Mouse (Mus musculus): ENCODE measurements around the gene Hnrnpc. TPM values are rescaled to one million over a fixed set of nuclear protein-coding genes. Genes with fewer than 3 reads are reported as not detected.

Hnrnpc gene
- polyA plus RNA-seq (2015; fragmentation: Nextera tagmentation; extraction: Ambion mirVana): 124 and 129 TPM in 2 replicates

DNA sequence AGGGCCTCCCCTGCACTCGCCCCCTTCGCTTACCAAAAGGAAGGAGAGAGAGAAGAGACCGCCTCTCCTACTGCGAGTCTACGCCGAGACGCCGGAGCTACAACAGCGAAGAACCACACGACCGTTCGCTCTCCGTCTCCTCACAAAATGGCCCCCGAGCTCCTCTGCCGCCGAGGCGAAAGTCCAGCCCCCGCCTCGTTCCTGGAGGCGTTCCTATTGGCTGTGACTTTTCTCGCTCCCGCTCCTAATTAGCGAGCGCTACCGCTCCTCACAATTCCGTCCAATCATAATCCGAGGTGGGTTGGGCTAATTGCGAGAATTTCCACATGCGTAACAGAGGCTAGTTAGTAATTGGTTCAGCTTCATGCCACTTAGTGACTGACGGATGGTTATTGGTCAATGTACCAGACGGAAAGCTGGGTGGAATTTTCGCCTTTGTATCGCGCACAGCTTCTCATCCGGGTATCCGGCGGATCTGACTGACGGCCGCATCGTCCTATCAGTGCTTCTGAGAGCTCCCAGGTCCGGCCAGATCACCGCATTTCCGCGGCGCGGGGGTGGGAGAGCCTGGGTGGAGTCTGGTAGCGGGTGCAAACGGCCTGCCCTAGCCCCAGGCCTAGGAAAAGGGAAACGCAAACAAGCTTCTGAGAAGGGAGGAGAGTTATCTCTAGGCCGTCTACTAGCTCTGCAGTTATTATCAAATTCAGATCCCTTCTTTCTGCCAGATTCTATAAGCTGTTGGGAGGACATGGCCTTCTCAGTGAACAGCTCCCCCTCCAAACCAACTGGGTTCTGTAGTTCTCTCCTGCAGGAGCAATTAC is at the start of gene Hnrnpc:
Gene Hnrnpc (minus strand): TSS at position 173 of the 821 bp plus-strand sequence.
- Histone ChIP-seq H3K4me2 (ENCODE audit: low read depth, low read length) (peak within 1 kb of the TSS; percentile 85), H3K36me3 (replicated peaks; ENCODE audit: insufficient read depth, low read length) (peaks cover 11% of the 10 kb centered on the region), H3K4me3 (ENCODE audit: low read depth, low read length) (peak within 1 kb of the TSS; percentile 91), H3K4me1 (ENCODE audit: insufficient read depth) (peaks cover 31% of the 10 kb centered on the region), H3K27ac (ENCODE audit: low read depth) (peak within 1 kb of the TSS; percentile 98), H3K27me3 (ENCODE audit: insufficient read depth, low read length) (no peaks in the 10 kb centered on the region), H3K9ac (replicated peaks) (peak within 1 kb of the TSS; percentile 100), H3K9me3 (ENCODE audit: low read length) (no peaks in the 10 kb centered on the region)
- under 1% methylated on average over 50 of the region's 50 CpGs for WGBS (ENCODE audit: insufficient replicate concordance)
- ATAC-seq (peak; percentile 94), DNase-seq (peak; percentile 100)
- TF ChIP-seq CTCF (IDR thresholded peaks at IDR 0.05; ENCODE audit: low read depth): no peak
- TF ChIP-seq EP300 (IDR thresholded peaks at IDR 0.05; ENCODE audit: low read depth): peak; percentile 89

- 64% methylated on average over 3 of the region's 3 CpGs for WGBS (ENCODE audit: insufficient replicate concordance)
- TF ChIP-seq CTCF (IDR thresholded peaks at IDR 0.05; ENCODE audit: low read depth) (no peak), EP300 (IDR thresholded peaks at IDR 0.05; ENCODE audit: low read depth) (no peak)
These were observed 48.8 kb upstream of the Hnrnpc start for GRCm38 (mm10) chr14:52152613-52153012.

DNA sequence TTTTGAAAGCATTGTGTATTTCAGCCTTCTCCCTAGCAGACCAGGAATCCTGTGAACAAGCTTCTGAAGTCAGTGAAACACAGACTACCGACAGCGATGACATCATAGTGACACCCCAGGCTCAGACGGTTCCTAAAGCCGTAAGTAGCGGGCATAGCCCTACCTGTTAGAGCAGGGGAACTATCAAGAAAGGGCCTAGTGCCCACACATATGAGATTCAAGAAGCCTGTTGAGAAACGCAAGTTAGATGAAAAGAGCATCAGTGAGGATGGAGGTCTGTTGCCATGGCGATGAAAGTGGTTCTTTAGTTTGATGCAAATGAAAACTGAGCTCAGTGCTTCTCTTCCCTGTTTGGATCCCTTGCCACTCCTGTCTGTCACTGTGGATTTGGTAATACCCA is 48.4 kb upstream of the Hnrnpc start:
- TF ChIP-seq CTCF (IDR thresholded peaks at IDR 0.05; ENCODE audit: low read depth): no peak
- no peak for TF ChIP-seq EP300 (IDR thresholded peaks at IDR 0.05; ENCODE audit: low read depth)
- H3K4me1 ChIP-seq (ENCODE audit: insufficient read depth): no peaks in the 10 kb centered on the region
- no peak for DNase-seq
- WGBS (ENCODE audit: insufficient replicate concordance): 57% methylated on average over 7 of the region's 7 CpGs
- H3K36me3 ChIP-seq (replicated peaks; ENCODE audit: insufficient read depth, low read length): no peaks in the 10 kb centered on the region
- H3K27ac ChIP-seq (ENCODE audit: low read depth): no peak overlapping the region
- H3K4me3 ChIP-seq (ENCODE audit: low read depth, low read length): no peak overlapping the region
- H3K4me2 ChIP-seq (ENCODE audit: low read depth, low read length): no peak overlapping the region
- no peaks in the 10 kb centered on the region for H3K27me3 ChIP-seq (ENCODE audit: insufficient read depth, low read length)
- no peak for ATAC-seq
- H3K9me3 ChIP-seq (ENCODE audit: low read length): no peaks in the 10 kb centered on the region
- no peak overlapping the region for H3K9ac ChIP-seq (replicated peaks)

More at GRCm38 (mm10) chr14:52152613-52153012, 48.8 kb upstream of the Hnrnpc start:
- no peak for ATAC-seq
- H3K36me3 ChIP-seq (replicated peaks; ENCODE audit: insufficient read depth, low read length): no peaks in the 10 kb centered on the region
- no peak for DNase-seq
- H3K4me3 ChIP-seq (ENCODE audit: low read depth, low read length): no peak overlapping the region
- H3K9ac ChIP-seq (replicated peaks): no peak overlapping the region
- H3K4me1 ChIP-seq (ENCODE audit: insufficient read depth): no peaks in the 10 kb centered on the region
- H3K27ac ChIP-seq (ENCODE audit: low read depth): no peak overlapping the region
- H3K9me3 ChIP-seq (ENCODE audit: low read length): no peaks in the 10 kb centered on the region
- no peaks in the 10 kb centered on the region for H3K27me3 ChIP-seq (ENCODE audit: insufficient read depth, low read length)
- no peak overlapping the region for H3K4me2 ChIP-seq (ENCODE audit: low read depth, low read length)

DNA sequence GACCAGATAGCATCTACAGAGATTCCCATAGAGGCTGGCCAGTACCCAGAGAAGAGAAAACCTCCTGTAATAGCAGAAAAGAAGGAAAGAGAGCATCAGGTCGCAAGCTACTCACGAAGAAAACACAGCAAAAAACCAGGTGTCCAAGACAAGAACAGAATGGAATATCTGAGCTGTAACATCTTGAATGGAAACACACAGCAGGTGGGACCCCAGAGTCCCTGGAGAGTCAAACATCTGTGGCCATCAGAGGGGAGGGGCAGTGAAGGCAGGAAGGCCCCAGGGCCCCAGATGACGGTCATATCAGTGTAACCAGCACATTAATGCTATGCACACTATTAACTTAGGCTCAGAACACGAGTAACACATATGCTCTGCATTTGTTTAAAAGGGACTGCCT is 46.1 kb upstream of the Hnrnpc start:
- no peaks in the 10 kb centered on the region for H3K9me3 ChIP-seq (ENCODE audit: low read length)
- H3K4me1 ChIP-seq (ENCODE audit: insufficient read depth): no peaks in the 10 kb centered on the region
- TF ChIP-seq EP300 (IDR thresholded peaks at IDR 0.05; ENCODE audit: low read depth): no peak
- no peak for TF ChIP-seq CTCF (IDR thresholded peaks at IDR 0.05; ENCODE audit: low read depth)
- no peaks in the 10 kb centered on the region for H3K27me3 ChIP-seq (ENCODE audit: insufficient read depth, low read length)
- WGBS (ENCODE audit: insufficient replicate concordance): 43% methylated on average over 4 of the region's 4 CpGs
- H3K27ac ChIP-seq (ENCODE audit: low read depth): no peak overlapping the region
- H3K36me3 ChIP-seq (replicated peaks; ENCODE audit: insufficient read depth, low read length): no peaks in the 10 kb centered on the region
- H3K4me2 ChIP-seq (ENCODE audit: low read depth, low read length): no peak overlapping the region
- ATAC-seq: no peak
- H3K4me3 ChIP-seq (ENCODE audit: low read depth, low read length): no peak overlapping the region
- peak; percentile 41 for DNase-seq
- no peak overlapping the region for H3K9ac ChIP-seq (replicated peaks)

- WGBS (ENCODE audit: insufficient replicate concordance): 67% methylated on average over 4 of the region's 4 CpGs
- H3K4me2 ChIP-seq (ENCODE audit: low read depth, low read length): no peak overlapping the region
- TF ChIP-seq CTCF (IDR thresholded peaks at IDR 0.05; ENCODE audit: low read depth): peak; percentile 59
- TF ChIP-seq EP300 (IDR thresholded peaks at IDR 0.05; ENCODE audit: low read depth): no peak
- H3K9ac ChIP-seq (replicated peaks): no peak overlapping the region
- H3K27ac ChIP-seq (ENCODE audit: low read depth): no peak overlapping the region
- no peak overlapping the region for H3K4me3 ChIP-seq (ENCODE audit: low read depth, low read length)
- H3K36me3 ChIP-seq (replicated peaks; ENCODE audit: insufficient read depth, low read length): no peaks in the 10 kb centered on the region
- DNase-seq: peak; percentile 29
- no peak for ATAC-seq
- no peaks in the 10 kb centered on the region for H3K9me3 ChIP-seq (ENCODE audit: low read length)
- no peaks in the 10 kb centered on the region for H3K27me3 ChIP-seq (ENCODE audit: insufficient read depth, low read length)
- H3K4me1 ChIP-seq (ENCODE audit: insufficient read depth): no peaks in the 10 kb centered on the region
These were observed 42.7 kb upstream of the Hnrnpc start for GRCm38 (mm10) chr14:52146540-52146939.

DNA sequence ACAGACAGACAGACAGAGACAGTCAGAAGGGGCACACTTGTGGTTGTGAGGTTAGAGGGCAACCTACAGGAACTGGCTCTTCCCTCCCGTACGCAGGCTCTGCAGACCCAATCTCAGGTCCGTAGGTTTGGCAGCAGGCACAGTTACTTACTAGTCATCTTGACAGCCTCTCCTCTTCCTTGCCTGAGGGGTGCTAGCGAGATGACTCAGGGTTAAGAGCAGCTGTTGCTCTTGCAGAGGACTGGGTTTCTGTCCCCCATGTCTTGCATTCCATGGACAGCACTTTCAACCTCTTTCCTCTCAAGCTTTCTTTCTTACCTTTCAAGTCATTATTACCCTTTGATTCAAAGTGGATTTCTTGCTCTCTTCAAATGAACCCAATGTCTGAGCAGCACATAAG is 40.3 kb upstream of the Hnrnpc start:
- ATAC-seq: no peak
- WGBS (ENCODE audit: insufficient replicate concordance): 77% methylated on average over 4 of the region's 4 CpGs
- Histone ChIP-seq H3K27ac (ENCODE audit: low read depth) (no peak overlapping the region), H3K4me3 (ENCODE audit: low read depth, low read length) (no peak overlapping the region), H3K27me3 (ENCODE audit: insufficient read depth, low read length) (no peaks in the 10 kb centered on the region), H3K36me3 (replicated peaks; ENCODE audit: insufficient read depth, low read length) (no peaks in the 10 kb centered on the region), H3K4me1 (ENCODE audit: insufficient read depth) (0 out of 2 replicates have a peak, but pooled peaks cover 2% of the 10 kb centered on the region), H3K9me3 (ENCODE audit: low read length) (no peaks in the 10 kb centered on the region), H3K4me2 (ENCODE audit: low read depth, low read length) (no peak overlapping the region), H3K9ac (replicated peaks) (no peak overlapping the region)
- no peak for TF ChIP-seq EP300 (IDR thresholded peaks at IDR 0.05; ENCODE audit: low read depth)
- no peak for TF ChIP-seq CTCF (IDR thresholded peaks at IDR 0.05; ENCODE audit: low read depth)
- no peak for DNase-seq

Data from liver, postnatal 0 days (tissue).